Mouse (Mus musculus): ENCODE measurements around the gene Vps45. TPM values are rescaled to one million over a fixed set of nuclear protein-coding genes. Genes with fewer than 3 reads are reported as not detected.
"Not testable (repeated sequence)": the region's sequence is repeated elsewhere in the genome, so short reads cannot be mapped to it uniquely, and the experiment has no call there.

Gene Vps45
- polyA plus RNA-seq, 1 experiment from 2014 or later = 27.9 TPM

DNA sequence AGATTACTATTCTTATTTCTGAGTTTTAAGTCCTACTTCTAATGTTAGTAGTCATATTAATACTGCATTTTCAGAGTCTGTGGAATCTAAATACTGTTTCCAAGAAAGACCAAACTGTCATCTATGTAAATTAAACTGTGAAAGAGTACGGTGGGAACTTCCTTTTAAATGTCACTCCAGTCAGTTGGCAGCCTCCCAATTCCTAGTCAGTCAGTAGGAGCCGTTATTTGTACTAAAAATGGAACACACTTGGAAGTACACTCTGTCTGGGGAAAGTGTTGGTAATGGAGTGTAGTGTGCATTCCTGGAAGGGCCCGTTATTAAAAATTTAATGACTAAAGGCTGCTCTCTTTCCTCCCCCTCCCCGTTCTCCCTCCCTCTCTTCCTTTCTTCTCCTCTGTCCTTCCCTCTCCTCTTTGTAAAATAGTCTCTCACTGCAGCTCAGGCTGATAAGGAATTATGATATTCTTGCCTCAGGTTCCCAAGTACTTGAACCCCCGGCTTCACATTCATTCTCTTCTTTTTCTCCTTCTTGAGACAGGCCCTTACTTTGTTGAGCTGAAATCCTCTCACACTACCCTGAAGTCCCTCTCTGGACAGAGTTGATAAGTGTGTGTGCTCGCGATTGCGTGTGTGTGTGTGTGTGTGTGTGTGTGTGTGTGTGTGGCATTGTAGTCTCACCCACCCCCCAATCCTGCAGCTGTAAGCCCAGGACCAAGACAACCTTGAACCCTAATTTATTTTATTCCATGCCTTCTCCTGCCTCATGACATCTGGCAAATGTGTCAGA, 100.7 kb downstream of the Vps45 start:
- no peak for ATAC-seq (ENCODE audit: low FRiP score)
- Histone ChIP-seq H3K27ac (ENCODE audit: low read depth, low read length) (no peak overlapping the region), H3K4me3 (ENCODE audit: low read depth, low read length) (no peak overlapping the region), H3K27me3 (ENCODE audit: control insufficient read depth, insufficient read depth, low read length) (no peaks in the 10 kb centered on the region), H3K36me3 (ENCODE audit: control insufficient read depth, insufficient read depth, low read length) (no peaks in the 10 kb centered on the region), H3K4me2 (replicated peaks; ENCODE audit: low read depth, low read length) (no peak overlapping the region), H3K9ac (ENCODE audit: low read depth, low read length) (no peak overlapping the region), H3K9me3 (ENCODE audit: control insufficient read depth, low read length) (no peaks in the 10 kb centered on the region), H3K4me1 (replicated peaks; ENCODE audit: control insufficient read depth, insufficient read depth, low read length) (no peaks in the 10 kb centered on the region)
- 80% methylated on average over 8 of the region's 8 CpGs for WGBS
- DNase-seq (ENCODE audit: low spot score) = no peak

DNA sequence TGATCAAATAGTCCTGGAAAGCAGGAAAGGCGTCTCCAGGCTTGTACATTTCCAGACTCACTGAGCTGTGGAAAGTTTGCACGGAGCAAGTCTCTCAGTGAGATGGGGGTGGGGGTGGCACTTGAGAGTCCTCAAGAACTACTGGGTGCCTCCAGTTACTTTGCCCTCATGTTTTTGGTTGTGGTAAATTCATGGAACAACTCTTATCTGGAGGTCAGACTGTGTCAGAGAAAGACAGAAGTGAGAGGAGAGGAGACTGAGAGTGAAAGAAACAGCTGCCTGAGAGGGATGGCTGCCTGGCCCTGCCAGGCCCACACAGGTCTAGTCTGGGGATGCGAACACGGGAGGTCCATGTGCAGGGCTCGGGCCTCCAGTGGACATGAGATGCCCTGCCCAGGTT, 102.9 kb downstream of the Vps45 start:
- Histone ChIP-seq H3K27ac (ENCODE audit: low read depth, low read length) (no peak overlapping the region), H3K27me3 (ENCODE audit: control insufficient read depth, insufficient read depth, low read length) (no peaks in the 10 kb centered on the region), H3K4me3 (ENCODE audit: low read depth, low read length) (no peak overlapping the region), H3K4me2 (replicated peaks; ENCODE audit: low read depth, low read length) (no peak overlapping the region), H3K4me1 (replicated peaks; ENCODE audit: control insufficient read depth, insufficient read depth, low read length) (no peaks in the 10 kb centered on the region), H3K36me3 (ENCODE audit: control insufficient read depth, insufficient read depth, low read length) (no peaks in the 10 kb centered on the region), H3K9ac (ENCODE audit: low read depth, low read length) (no peak overlapping the region), H3K9me3 (ENCODE audit: control insufficient read depth, low read length) (no peaks in the 10 kb centered on the region)
- 96% methylated on average over 5 of the region's 5 CpGs for WGBS
- no peak for DNase-seq (ENCODE audit: low spot score)
- ATAC-seq (ENCODE audit: low FRiP score) = no peak

DNA sequence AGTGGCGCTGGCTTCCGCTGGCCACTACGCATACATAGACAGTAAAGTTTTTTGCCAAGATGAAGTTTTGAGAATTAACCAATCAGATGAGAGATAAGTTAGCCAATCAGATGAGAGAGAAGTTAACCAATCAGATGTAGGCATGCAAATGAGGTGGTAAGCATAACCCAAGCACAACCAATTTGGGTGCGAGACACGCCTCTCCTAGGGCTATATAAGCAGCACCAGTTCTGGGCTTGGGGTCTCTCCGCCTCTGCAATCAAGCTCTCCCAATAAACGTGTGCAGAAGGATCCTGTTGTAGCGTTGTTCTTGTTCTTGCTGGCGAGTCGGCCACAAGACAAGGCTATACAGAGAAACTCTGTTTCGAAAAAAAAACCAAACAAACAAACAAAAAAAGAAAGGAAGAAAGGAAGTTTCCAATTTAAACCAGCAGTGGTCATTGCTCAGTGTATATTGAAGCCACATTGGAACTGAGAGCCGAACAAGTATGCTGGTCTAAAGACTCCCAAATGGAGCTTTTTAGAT, 103.6 kb downstream of the Vps45 start:
- not testable (repeated sequence) for ATAC-seq (ENCODE audit: low FRiP score); H3K4me3 ChIP-seq (ENCODE audit: low read depth, low read length)
- whole genome bisulfite sequencing = 89% methylated on average over 12 of the region's 12 CpGs

DNA sequence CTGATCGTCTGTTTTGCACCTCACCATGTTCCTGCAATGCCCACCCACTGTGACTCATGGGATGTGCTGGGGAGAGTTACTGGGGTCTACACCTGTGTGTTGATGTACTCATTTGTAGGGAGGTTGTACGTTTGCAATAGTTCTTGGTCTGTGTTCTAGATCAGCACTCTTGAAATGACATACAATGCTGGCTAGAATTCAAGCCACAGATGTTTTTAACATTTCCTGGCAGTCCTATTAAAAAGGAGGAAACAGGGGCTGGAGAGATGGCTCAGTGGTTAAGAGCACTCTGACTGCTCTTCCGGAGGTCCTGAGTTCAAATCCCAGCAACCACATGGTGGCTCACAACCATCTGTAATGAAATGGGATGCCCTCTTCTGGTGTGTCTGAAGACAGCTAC, 104.7 kb downstream of the Vps45 start:
- Histone ChIP-seq H3K36me3 (ENCODE audit: control insufficient read depth, insufficient read depth, low read length) (no peaks in the 10 kb centered on the region), H3K4me3 (ENCODE audit: low read depth, low read length) (no peak overlapping the region), H3K9me3 (ENCODE audit: control insufficient read depth, low read length) (no peaks in the 10 kb centered on the region), H3K4me1 (replicated peaks; ENCODE audit: control insufficient read depth, insufficient read depth, low read length) (no peaks in the 10 kb centered on the region), H3K27ac (ENCODE audit: low read depth, low read length) (peak overlapping the region; percentile 76), H3K27me3 (ENCODE audit: control insufficient read depth, insufficient read depth, low read length) (no peaks in the 10 kb centered on the region), H3K9ac (ENCODE audit: low read depth, low read length) (peak overlapping the region; percentile 29; the same call in 1 of the 2 replicates), H3K4me2 (replicated peaks; ENCODE audit: low read depth, low read length) (no peak overlapping the region)
- 67% methylated on average over 3 of the region's 3 CpGs for WGBS
- DNase-seq (ENCODE audit: low spot score) = no peak
- ATAC-seq (ENCODE audit: low FRiP score) = no peak

More for the DNA sequence above, 103.6 kb downstream of the Vps45 start:
- DNase-seq (ENCODE audit: low spot score); H3K4me2 ChIP-seq (replicated peaks; ENCODE audit: low read depth, low read length); H3K27ac ChIP-seq (ENCODE audit: low read depth, low read length); H3K4me1 ChIP-seq (replicated peaks; ENCODE audit: control insufficient read depth, insufficient read depth, low read length); H3K9me3 ChIP-seq (ENCODE audit: control insufficient read depth, low read length); H3K36me3 ChIP-seq (ENCODE audit: control insufficient read depth, insufficient read depth, low read length); H3K9ac ChIP-seq (ENCODE audit: low read depth, low read length); H3K27me3 ChIP-seq (ENCODE audit: control insufficient read depth, insufficient read depth, low read length): not testable (repeated sequence)

DNA sequence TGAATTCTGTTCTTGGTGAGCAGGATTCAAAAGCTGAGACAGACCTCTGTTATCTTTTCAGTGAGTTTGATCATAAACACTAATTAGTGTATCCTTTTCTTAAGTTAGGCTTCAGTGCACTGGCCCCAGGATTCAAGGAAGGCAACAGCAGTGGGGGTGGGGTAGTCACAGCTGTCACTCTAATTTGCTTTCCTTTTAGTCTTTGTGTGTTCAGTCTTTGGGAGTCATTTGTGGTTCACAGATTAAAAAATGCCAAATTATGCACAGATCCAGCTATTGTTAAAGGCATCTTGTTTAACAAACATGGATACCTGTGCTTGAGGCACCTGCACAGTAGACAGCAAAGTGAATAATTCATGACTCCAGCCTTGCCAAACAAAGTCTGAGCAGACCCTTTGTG, 105.2 kb downstream of the Vps45 start:
- Histone ChIP-seq H3K4me2 (replicated peaks; ENCODE audit: low read depth, low read length) (no peak overlapping the region), H3K27ac (ENCODE audit: low read depth, low read length) (peak overlapping the region; percentile 76)

DNA sequence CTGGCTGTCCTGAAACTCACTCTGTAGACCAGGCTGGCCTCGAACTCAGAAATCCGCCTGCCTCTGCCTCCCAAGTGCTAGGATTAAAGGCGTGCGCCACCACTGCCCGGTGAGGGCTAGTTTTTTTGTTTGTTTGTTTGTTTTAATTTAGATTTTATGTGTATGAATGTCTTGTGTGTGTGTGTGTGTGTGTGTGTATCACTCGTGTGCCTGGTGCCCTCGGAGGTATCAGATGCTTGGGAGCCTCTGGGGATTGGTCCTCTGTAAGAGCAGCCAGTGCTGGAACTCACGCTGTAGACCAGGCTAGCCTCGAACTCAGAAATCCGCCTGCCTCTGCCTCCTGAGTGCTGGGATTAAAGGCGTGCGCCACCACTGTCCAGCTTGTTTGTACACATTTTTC, 106.7 kb downstream of the Vps45 start:
- Histone ChIP-seq H3K4me3 (ENCODE audit: low read depth, low read length) (peak overlapping the region; percentile 43), H3K4me2 (replicated peaks; ENCODE audit: low read depth, low read length) (peak overlapping the region; percentile 71), H3K27ac (ENCODE audit: low read depth, low read length) (peak overlapping the region; percentile 95), H3K9ac (ENCODE audit: low read depth, low read length) (peak overlapping the region; percentile 58)
- DNase-seq (ENCODE audit: low spot score); H3K27me3 ChIP-seq (ENCODE audit: control insufficient read depth, insufficient read depth, low read length); H3K4me1 ChIP-seq (replicated peaks; ENCODE audit: control insufficient read depth, insufficient read depth, low read length); H3K36me3 ChIP-seq (ENCODE audit: control insufficient read depth, insufficient read depth, low read length); H3K9me3 ChIP-seq (ENCODE audit: control insufficient read depth, low read length): not testable (repeated sequence)
- peak; percentile 34 for ATAC-seq (ENCODE audit: low FRiP score)
- 74% methylated on average over 12 of the region's 12 CpGs for WGBS

More for the DNA sequence above, 105.2 kb downstream of the Vps45 start:
- DNase-seq (ENCODE audit: low spot score) (peak; percentile 58), ATAC-seq (ENCODE audit: low FRiP score) (no peak)
- Histone ChIP-seq H3K4me3 (ENCODE audit: low read depth, low read length) (no peak overlapping the region), H3K4me1 (replicated peaks; ENCODE audit: control insufficient read depth, insufficient read depth, low read length) (no peaks in the 10 kb centered on the region), H3K9ac (ENCODE audit: low read depth, low read length) (peak overlapping the region; percentile 29; the same call in 1 of the 2 replicates), H3K36me3 (ENCODE audit: control insufficient read depth, insufficient read depth, low read length) (no peaks in the 10 kb centered on the region), H3K9me3 (ENCODE audit: control insufficient read depth, low read length) (no peaks in the 10 kb centered on the region), H3K27me3 (ENCODE audit: control insufficient read depth, insufficient read depth, low read length) (no peaks in the 10 kb centered on the region)

DNA sequence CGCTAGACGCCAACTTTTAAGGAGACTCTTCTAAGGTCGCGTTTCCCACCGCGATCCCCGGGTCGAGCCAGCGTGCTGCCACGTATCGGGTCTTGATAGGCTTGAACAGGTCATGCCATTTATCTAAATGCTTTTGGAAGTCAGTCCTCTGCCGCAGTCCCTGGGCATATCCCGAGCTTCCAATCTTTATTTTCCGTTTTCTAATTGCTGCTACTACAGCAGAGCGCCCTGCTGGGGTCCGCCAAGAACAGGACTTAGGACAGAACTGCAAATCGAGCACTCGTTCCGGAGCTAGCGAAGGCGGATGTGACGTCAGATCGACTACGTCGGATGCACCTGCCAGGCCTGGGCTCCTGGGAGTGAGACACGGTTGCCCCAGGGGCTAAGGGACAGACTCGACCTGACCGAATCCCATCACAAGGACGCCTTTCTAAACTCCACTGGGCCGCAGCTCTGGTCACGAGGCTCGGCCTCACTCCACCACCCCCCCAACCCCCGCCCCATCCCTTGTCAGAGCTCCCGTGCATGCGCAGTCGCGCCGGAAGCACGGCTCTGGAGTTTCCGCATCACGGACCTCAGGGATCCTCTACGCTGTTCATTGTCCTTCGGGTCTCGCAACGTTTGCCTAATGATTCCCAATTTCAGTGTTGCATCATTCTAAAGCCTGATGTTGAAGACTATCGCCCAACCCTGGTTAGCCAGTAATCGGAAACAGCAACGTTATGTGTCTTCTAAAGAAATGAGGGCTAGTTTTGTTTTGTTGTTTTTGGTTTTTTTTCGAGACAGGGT, 107.3 kb downstream of the Vps45 start:
- DNase-seq (ENCODE audit: low spot score) (peak; percentile 93), ATAC-seq (ENCODE audit: low FRiP score) (peak; percentile 95)
- H3K36me3 ChIP-seq (ENCODE audit: control insufficient read depth, insufficient read depth, low read length) = no peaks in the 10 kb centered on the region
- no peaks in the 10 kb centered on the region for H3K4me1 ChIP-seq (replicated peaks; ENCODE audit: control insufficient read depth, insufficient read depth, low read length)
- peak overlapping the region; percentile 58 for H3K9ac ChIP-seq (ENCODE audit: low read depth, low read length)
- H3K27me3 ChIP-seq (ENCODE audit: control insufficient read depth, insufficient read depth, low read length) = no peaks in the 10 kb centered on the region
- peak overlapping the region; percentile 43 for H3K4me3 ChIP-seq (ENCODE audit: low read depth, low read length)
- peak overlapping the region; percentile 95 for H3K27ac ChIP-seq (ENCODE audit: low read depth, low read length)
- H3K9me3 ChIP-seq (ENCODE audit: control insufficient read depth, low read length) = no peaks in the 10 kb centered on the region
- WGBS = 2% methylated on average over 49 of the region's 49 CpGs
- H3K4me2 ChIP-seq (replicated peaks; ENCODE audit: low read depth, low read length) = peak overlapping the region; percentile 71

Data from hindbrain, embryonic 11.5 days (tissue).